Mouse (Mus musculus): ENCODE data around the gene Sar1b. TPM values are rescaled to one million over a fixed set of nuclear protein-coding genes. Genes with fewer than 3 reads are reported as not detected.
"Not testable (repeated sequence)": the region's sequence is repeated elsewhere in the genome, so short reads cannot be mapped to it uniquely, and the experiment has no call there.

The Sar1b gene
- polyA plus RNA-seq, 1 experiment from 2014 or later = 128 TPM

DNA sequence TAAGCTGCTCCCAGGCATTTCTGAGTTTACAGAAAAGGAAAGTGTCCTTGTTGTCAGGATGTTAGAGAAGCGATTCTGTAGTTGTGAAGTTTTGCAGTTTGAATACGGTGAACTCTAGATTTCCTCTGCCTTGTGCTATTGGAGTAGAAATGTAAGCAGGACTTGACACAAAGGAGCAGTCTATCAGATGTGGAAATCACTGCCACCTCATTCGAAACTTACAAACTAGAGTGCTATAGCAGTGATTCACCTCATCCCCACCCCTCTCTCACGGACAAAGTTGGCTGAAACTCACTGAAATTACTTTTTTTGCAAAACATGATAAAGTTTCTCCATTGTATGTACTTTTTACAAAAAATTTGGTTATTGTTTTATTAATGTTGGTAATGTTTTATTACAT is 1.3 kb downstream of the Sar1b start:
- no peak for DNase-seq (ENCODE audit: low spot score, missing footprints)
- 91% methylated on average over 4 of the region's 4 CpGs for WGBS
- Histone ChIP-seq H3K4me2 (peak overlapping the region; percentile 89; the same call in 1 of the 2 replicates), H3K4me3 (ENCODE audit: low read depth, low read length) (no peak overlapping the region), H3K27me3 (ENCODE audit: control insufficient read depth, insufficient read depth, low read length) (no peaks in the 10 kb centered on the region), H3K4me1 (ENCODE audit: control insufficient read depth, insufficient read depth, low read length) (peaks cover 7% of the 10 kb centered on the region), H3K36me3 (ENCODE audit: control insufficient read depth, insufficient read depth, low read length) (no peaks in the 10 kb centered on the region), H3K9me3 (ENCODE audit: control insufficient read depth, low read length) (no peaks in the 10 kb centered on the region), H3K27ac (ENCODE audit: low read depth, low read length) (no peak overlapping the region), H3K9ac (ENCODE audit: low read length) (no peak overlapping the region)
- no peak for ATAC-seq (ENCODE audit: low FRiP score)

- no peak overlapping the region for H3K27ac ChIP-seq (ENCODE audit: low read depth, low read length)
- peaks cover 7% of the 10 kb centered on the region for H3K4me1 ChIP-seq (ENCODE audit: control insufficient read depth, insufficient read depth, low read length)
- no peak overlapping the region for H3K4me3 ChIP-seq (ENCODE audit: low read depth, low read length)
- H3K27me3 ChIP-seq (ENCODE audit: control insufficient read depth, insufficient read depth, low read length) = no peaks in the 10 kb centered on the region
- DNase-seq (ENCODE audit: low spot score, missing footprints) (no peak), ATAC-seq (ENCODE audit: low FRiP score) (no peak)
- no peak overlapping the region for H3K4me2 ChIP-seq
- H3K36me3 ChIP-seq (ENCODE audit: control insufficient read depth, insufficient read depth, low read length) = no peaks in the 10 kb centered on the region
- no peaks in the 10 kb centered on the region for H3K9me3 ChIP-seq (ENCODE audit: control insufficient read depth, low read length)
- H3K9ac ChIP-seq (ENCODE audit: low read length) = no peak overlapping the region
- 85% methylated on average over 8 of the region's 8 CpGs for WGBS
Observed at GRCm38 (mm10) chr11:51767579-51768220, 4.2 kb downstream of the Sar1b start.

- Histone ChIP-seq H3K9me3 (ENCODE audit: control insufficient read depth, low read length) (no peaks in the 10 kb centered on the region), H3K27me3 (ENCODE audit: control insufficient read depth, insufficient read depth, low read length) (no peaks in the 10 kb centered on the region), H3K4me3 (ENCODE audit: low read depth, low read length) (no peak overlapping the region), H3K27ac (ENCODE audit: low read depth, low read length) (no peak overlapping the region), H3K36me3 (ENCODE audit: control insufficient read depth, insufficient read depth, low read length) (no peaks in the 10 kb centered on the region), H3K4me1 (ENCODE audit: control insufficient read depth, insufficient read depth, low read length) (peaks cover 7% of the 10 kb centered on the region), H3K4me2 (no peak overlapping the region), H3K9ac (ENCODE audit: low read length) (no peak overlapping the region)
- ATAC-seq (ENCODE audit: low FRiP score) (no peak), DNase-seq (ENCODE audit: low spot score, missing footprints) (no peak)
- WGBS = 84% methylated on average over 5 of the region's 5 CpGs
Observed at GRCm38 (mm10) chr11:51768296-51768695, 4.8 kb downstream of the Sar1b start.

DNA sequence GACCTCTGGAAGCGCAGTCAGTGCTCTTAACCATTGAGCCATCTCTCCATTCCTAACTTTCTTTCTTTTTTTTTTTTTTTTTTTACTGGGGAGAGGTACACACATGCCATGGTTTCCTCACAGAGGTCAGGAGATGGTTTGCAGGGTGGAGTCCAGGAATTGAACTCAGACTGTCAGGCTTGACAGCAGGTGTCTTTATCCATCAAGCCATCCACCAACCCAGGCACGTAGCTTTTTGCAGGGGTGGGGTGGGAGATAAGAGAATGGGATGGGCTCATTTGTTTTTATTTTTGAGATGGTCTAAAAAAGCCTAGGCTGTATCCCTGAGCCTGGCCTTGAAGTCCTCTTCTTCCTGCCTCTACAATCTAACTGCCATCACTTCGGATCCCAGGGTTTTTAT is 12.0 kb downstream of the Sar1b start:
- no peak overlapping the region for H3K4me3 ChIP-seq (ENCODE audit: low read depth, low read length)
- ATAC-seq (ENCODE audit: low FRiP score) (no peak), DNase-seq (ENCODE audit: low spot score, missing footprints) (no peak)
- H3K36me3 ChIP-seq (ENCODE audit: control insufficient read depth, insufficient read depth, low read length) = no peaks in the 10 kb centered on the region
- 90% methylated on average over 3 of the region's 3 CpGs for WGBS
- no peak overlapping the region for H3K9ac ChIP-seq (ENCODE audit: low read length)
- no peak overlapping the region for H3K27ac ChIP-seq (ENCODE audit: low read depth, low read length)
- no peaks in the 10 kb centered on the region for H3K4me1 ChIP-seq (ENCODE audit: control insufficient read depth, insufficient read depth, low read length)
- H3K9me3 ChIP-seq (ENCODE audit: control insufficient read depth, low read length) = no peaks in the 10 kb centered on the region
- no peaks in the 10 kb centered on the region for H3K27me3 ChIP-seq (ENCODE audit: control insufficient read depth, insufficient read depth, low read length)
- no peak overlapping the region for H3K4me2 ChIP-seq

- Histone ChIP-seq H3K9ac (ENCODE audit: low read length) (no peak overlapping the region), H3K4me2 (no peak overlapping the region), H3K4me3 (ENCODE audit: low read depth, low read length) (no peak overlapping the region), H3K27me3 (ENCODE audit: control insufficient read depth, insufficient read depth, low read length) (no peaks in the 10 kb centered on the region), H3K9me3 (ENCODE audit: control insufficient read depth, low read length) (no peaks in the 10 kb centered on the region), H3K4me1 (ENCODE audit: control insufficient read depth, insufficient read depth, low read length) (no peaks in the 10 kb centered on the region), H3K27ac (ENCODE audit: low read depth, low read length) (no peak overlapping the region), H3K36me3 (ENCODE audit: control insufficient read depth, insufficient read depth, low read length) (no peaks in the 10 kb centered on the region)
- ATAC-seq (ENCODE audit: low FRiP score) (no peak), DNase-seq (ENCODE audit: low spot score, missing footprints) (no peak)
- 90% methylated on average over 5 of the region's 5 CpGs for WGBS
Observed at GRCm38 (mm10) chr11:51777478-51777877, 14.0 kb downstream of the Sar1b start.

GRCm38 (mm10) chr11:51780773-51781267 is 17.3 kb downstream of the Sar1b start:
- H3K27ac ChIP-seq (ENCODE audit: low read depth, low read length) = no peak overlapping the region
- ATAC-seq (ENCODE audit: low FRiP score) = no peak
- WGBS = 91% methylated on average over 9 of the region's 9 CpGs
- no peak overlapping the region for H3K4me2 ChIP-seq
- H3K36me3 ChIP-seq (ENCODE audit: control insufficient read depth, insufficient read depth, low read length) = no peaks in the 10 kb centered on the region; the same call in 1 of the 2 replicates
- H3K27me3 ChIP-seq (ENCODE audit: control insufficient read depth, insufficient read depth, low read length) = no peaks in the 10 kb centered on the region
- DNase-seq (ENCODE audit: low spot score, missing footprints) = no peak
- H3K4me1 ChIP-seq (ENCODE audit: control insufficient read depth, insufficient read depth, low read length) = no peaks in the 10 kb centered on the region
- no peak overlapping the region for H3K9ac ChIP-seq (ENCODE audit: low read length)
- H3K9me3 ChIP-seq (ENCODE audit: control insufficient read depth, low read length) = no peaks in the 10 kb centered on the region
- no peak overlapping the region for H3K4me3 ChIP-seq (ENCODE audit: low read depth, low read length)

DNA sequence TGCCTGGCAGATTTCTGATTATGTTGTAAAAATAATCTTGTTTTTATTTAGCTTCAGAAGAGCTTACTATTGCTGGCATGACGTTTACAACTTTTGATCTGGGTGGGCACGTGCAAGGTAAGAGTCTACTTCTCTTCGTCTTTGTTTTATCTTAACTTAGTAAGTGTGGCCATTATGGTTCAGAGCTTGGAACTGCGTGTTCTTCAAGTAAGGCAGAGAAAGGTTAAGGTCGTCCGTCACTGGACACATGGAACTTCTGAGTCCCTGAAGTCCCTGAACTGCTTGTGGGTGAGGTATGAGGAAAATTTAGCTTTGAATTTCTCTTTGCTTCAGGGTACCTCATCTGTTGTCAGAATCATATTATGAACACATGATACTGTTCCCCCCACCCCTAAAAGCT is 19.2 kb downstream of the Sar1b start:
- no peaks in the 10 kb centered on the region for H3K27me3 ChIP-seq (ENCODE audit: control insufficient read depth, insufficient read depth, low read length)
- no peak overlapping the region for H3K4me2 ChIP-seq
- no peak overlapping the region for H3K9ac ChIP-seq (ENCODE audit: low read length)
- H3K4me1 ChIP-seq (ENCODE audit: control insufficient read depth, insufficient read depth, low read length) = no peaks in the 10 kb centered on the region
- H3K4me3 ChIP-seq (ENCODE audit: low read depth, low read length) = no peak overlapping the region
- no peaks in the 10 kb centered on the region for H3K9me3 ChIP-seq (ENCODE audit: control insufficient read depth, low read length)
- no peak overlapping the region for H3K27ac ChIP-seq (ENCODE audit: low read depth, low read length)
- H3K36me3 ChIP-seq (ENCODE audit: control insufficient read depth, insufficient read depth, low read length) = no peaks in the 10 kb centered on the region; the same call in 1 of the 2 replicates
- WGBS = 92% methylated on average over 6 of the region's 6 CpGs
- DNase-seq (ENCODE audit: low spot score, missing footprints) (no peak), ATAC-seq (ENCODE audit: low FRiP score) (no peak)

- H3K4me3 ChIP-seq (ENCODE audit: low read depth, low read length) = no peak overlapping the region
- H3K36me3 ChIP-seq (ENCODE audit: control insufficient read depth, insufficient read depth, low read length) = no peaks in the 10 kb centered on the region; the same call in 1 of the 2 replicates
- WGBS = 91% methylated on average over 6 of the region's 6 CpGs
- ATAC-seq (ENCODE audit: low FRiP score) (no peak), DNase-seq (ENCODE audit: low spot score, missing footprints) (peak; percentile 91)
- no peaks in the 10 kb centered on the region for H3K4me1 ChIP-seq (ENCODE audit: control insufficient read depth, insufficient read depth, low read length)
- no peaks in the 10 kb centered on the region for H3K9me3 ChIP-seq (ENCODE audit: control insufficient read depth, low read length)
- no peak overlapping the region for H3K27ac ChIP-seq (ENCODE audit: low read depth, low read length)
- H3K4me2 ChIP-seq = no peak overlapping the region
- H3K27me3 ChIP-seq (ENCODE audit: control insufficient read depth, insufficient read depth, low read length) = no peaks in the 10 kb centered on the region
- no peak overlapping the region for H3K9ac ChIP-seq (ENCODE audit: low read length)
Observed at GRCm38 (mm10) chr11:51785926-51786325, 22.4 kb downstream of the Sar1b start.

GRCm38 (mm10) chr11:51789735-51790134 is 26.2 kb downstream of the Sar1b start:
- DNase-seq (ENCODE audit: low spot score, missing footprints); H3K9me3 ChIP-seq (ENCODE audit: control insufficient read depth, low read length); H3K4me2 ChIP-seq; H3K36me3 ChIP-seq (ENCODE audit: control insufficient read depth, insufficient read depth, low read length); ATAC-seq (ENCODE audit: low FRiP score); H3K27ac ChIP-seq (ENCODE audit: low read depth, low read length); H3K4me1 ChIP-seq (ENCODE audit: control insufficient read depth, insufficient read depth, low read length); H3K9ac ChIP-seq (ENCODE audit: low read length); H3K27me3 ChIP-seq (ENCODE audit: control insufficient read depth, insufficient read depth, low read length); H3K4me3 ChIP-seq (ENCODE audit: low read depth, low read length): not testable (repeated sequence)
- WGBS = 87% methylated on average over 4 of the region's 4 CpGs

All from midbrain, embryonic 11.5 days (tissue).